Mouse (Mus musculus): Measurements from ENCODE around the gene Sult1b1. TPM values are rescaled to one million over a fixed set of nuclear protein-coding genes. Genes with fewer than 3 reads are reported as not detected.

Sult1b1 gene
- 3.7 and 3.9 TPM in 2 replicates for polyA plus RNA-seq (2015; fragmentation: Nextera tagmentation; extraction: Ambion mirVana)

DNA sequence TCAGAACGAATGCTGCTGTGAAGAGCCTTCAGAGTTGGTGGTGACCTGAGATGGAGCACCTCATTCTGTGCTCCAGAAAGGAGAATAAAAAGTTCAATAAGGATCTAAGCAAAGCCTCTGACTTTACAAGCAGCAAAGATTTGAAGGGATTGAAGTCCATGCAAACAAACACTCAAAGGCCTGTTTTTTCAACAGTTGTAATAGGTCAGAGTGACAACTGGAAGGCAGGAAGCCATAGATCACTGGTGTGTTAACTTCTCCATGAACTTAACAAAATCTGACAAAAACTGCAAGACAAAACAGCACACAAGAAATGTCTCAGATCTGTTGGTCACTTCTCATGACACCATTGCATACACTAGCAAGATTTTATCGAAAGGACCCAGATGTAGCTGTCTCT, at the start of gene Sult1b1:
TSS of gene Sult1b1 (minus strand) at position 85 of the 400 bp plus-strand sequence.
- DNase-seq (no peak), ATAC-seq (peak; percentile 64; the same call in 1 of the 2 replicates)
- H3K9ac ChIP-seq (replicated peaks), result no peak within 1 kb of the TSS
- no peak within 1 kb of the TSS for H3K4me2 ChIP-seq (ENCODE audit: low read depth, low read length)
- 76% methylated on average over 2 of the region's 2 CpGs for WGBS (ENCODE audit: insufficient replicate concordance)
- no peaks in the 10 kb centered on the region for H3K36me3 ChIP-seq (replicated peaks; ENCODE audit: insufficient read depth, low read length)
- no peaks in the 10 kb centered on the region for H3K9me3 ChIP-seq (ENCODE audit: low read length)
- H3K27me3 ChIP-seq (ENCODE audit: insufficient read depth, low read length), result no peaks in the 10 kb centered on the region
- H3K27ac ChIP-seq (ENCODE audit: low read depth), result peak within 1 kb of the TSS; percentile 85
- no peak for TF ChIP-seq EP300 (IDR thresholded peaks at IDR 0.05; ENCODE audit: low read depth)
- no peak for TF ChIP-seq CTCF (IDR thresholded peaks at IDR 0.05; ENCODE audit: low read depth)
- H3K4me1 ChIP-seq (ENCODE audit: insufficient read depth), result no peaks in the 10 kb centered on the region
- no peak within 1 kb of the TSS for H3K4me3 ChIP-seq (ENCODE audit: low read depth, low read length)

DNA sequence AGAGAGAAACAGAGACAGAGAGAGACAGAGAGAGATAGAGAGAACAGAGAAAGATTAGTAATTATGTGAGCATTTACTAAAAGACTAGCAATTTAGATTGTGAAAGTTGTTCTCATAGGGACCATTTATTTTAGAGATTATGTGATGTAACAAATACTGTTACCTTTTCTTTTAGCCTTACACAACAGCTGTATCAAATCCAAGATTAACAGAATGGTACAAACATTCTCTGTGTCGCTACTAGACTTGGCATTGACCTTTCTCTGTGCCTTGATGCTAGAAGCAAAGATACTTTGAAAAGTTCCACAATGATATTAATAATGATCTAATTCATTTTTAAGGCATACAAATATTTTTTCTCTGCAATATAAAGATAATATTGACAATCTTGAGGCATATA, 42.4 kb upstream of the Sult1b1 start:
- WGBS (ENCODE audit: insufficient replicate concordance), result 65% methylated on average over 1 of the region's 1 CpGs
- no peak for TF ChIP-seq CTCF (IDR thresholded peaks at IDR 0.05; ENCODE audit: low read depth)
- no peak for TF ChIP-seq EP300 (IDR thresholded peaks at IDR 0.05; ENCODE audit: low read depth)
- Histone ChIP-seq H3K36me3 (replicated peaks; ENCODE audit: insufficient read depth, low read length) (no peaks in the 10 kb centered on the region), H3K9ac (replicated peaks) (no peak overlapping the region), H3K4me3 (ENCODE audit: low read depth, low read length) (no peak overlapping the region), H3K27ac (ENCODE audit: low read depth) (no peak overlapping the region), H3K9me3 (ENCODE audit: low read length) (no peaks in the 10 kb centered on the region), H3K4me2 (ENCODE audit: low read depth, low read length) (no peak overlapping the region), H3K4me1 (ENCODE audit: insufficient read depth) (no peaks in the 10 kb centered on the region), H3K27me3 (ENCODE audit: insufficient read depth, low read length) (no peaks in the 10 kb centered on the region)
- ATAC-seq (no peak), DNase-seq (no peak)

DNA sequence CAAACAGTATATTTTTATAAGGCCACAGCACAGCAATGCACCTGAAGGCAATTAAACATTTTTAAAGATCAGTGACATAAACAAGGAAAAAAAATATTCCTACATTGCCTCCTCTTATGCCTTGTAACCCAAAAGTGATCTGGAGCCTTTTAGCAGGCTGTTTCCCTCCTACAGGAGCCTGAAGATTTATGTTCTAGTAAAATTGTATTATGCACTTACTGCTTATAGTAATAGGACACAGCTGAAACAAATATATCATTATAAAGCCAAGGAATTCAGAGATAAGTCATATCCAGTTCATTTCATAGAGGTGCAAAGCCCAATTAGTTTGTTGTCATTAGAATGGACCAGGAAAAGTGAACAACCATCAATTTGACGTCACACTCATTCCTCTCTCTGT, 36.2 kb upstream of the Sult1b1 start:
- Histone ChIP-seq H3K4me3 (ENCODE audit: low read depth, low read length) (no peak overlapping the region), H3K9ac (replicated peaks) (no peak overlapping the region), H3K4me2 (ENCODE audit: low read depth, low read length) (no peak overlapping the region), H3K9me3 (ENCODE audit: low read length) (no peaks in the 10 kb centered on the region), H3K27ac (ENCODE audit: low read depth) (no peak overlapping the region), H3K4me1 (ENCODE audit: insufficient read depth) (no peaks in the 10 kb centered on the region), H3K36me3 (replicated peaks; ENCODE audit: insufficient read depth, low read length) (no peaks in the 10 kb centered on the region), H3K27me3 (ENCODE audit: insufficient read depth, low read length) (no peaks in the 10 kb centered on the region)
- ATAC-seq, result no peak
- 60% methylated on average over 1 of the region's 1 CpGs for WGBS (ENCODE audit: insufficient replicate concordance)
- no peak for DNase-seq
- no peak for TF ChIP-seq CTCF (IDR thresholded peaks at IDR 0.05; ENCODE audit: low read depth)
- no peak for TF ChIP-seq EP300 (IDR thresholded peaks at IDR 0.05; ENCODE audit: low read depth)

DNA sequence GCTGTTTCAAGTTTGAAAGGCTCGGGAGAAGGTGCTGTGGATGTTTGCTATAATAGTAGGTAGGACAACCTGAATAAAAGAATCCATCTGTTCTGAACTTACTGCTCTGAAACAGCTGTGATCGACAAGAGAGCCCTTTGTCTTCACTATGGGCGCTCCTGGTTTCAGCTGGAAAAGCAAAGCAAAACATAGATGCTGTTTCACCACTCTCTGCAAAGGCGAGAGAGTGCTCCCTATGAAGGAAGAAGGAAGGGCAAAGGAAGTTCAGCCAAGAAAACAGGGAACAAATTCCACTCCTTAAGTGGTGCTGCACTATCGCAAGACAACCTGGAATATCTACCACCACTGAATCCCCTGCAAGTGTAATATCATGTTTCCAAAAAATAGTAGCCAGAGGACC, 35.5 kb upstream of the Sult1b1 start:
- ATAC-seq (no peak), DNase-seq (no peak)
- Histone ChIP-seq H3K27ac (ENCODE audit: low read depth) (no peak overlapping the region), H3K9me3 (ENCODE audit: low read length) (no peaks in the 10 kb centered on the region), H3K4me1 (ENCODE audit: insufficient read depth) (no peaks in the 10 kb centered on the region), H3K36me3 (replicated peaks; ENCODE audit: insufficient read depth, low read length) (no peaks in the 10 kb centered on the region), H3K9ac (replicated peaks) (no peak overlapping the region), H3K4me3 (ENCODE audit: low read depth, low read length) (no peak overlapping the region), H3K27me3 (ENCODE audit: insufficient read depth, low read length) (no peaks in the 10 kb centered on the region), H3K4me2 (ENCODE audit: low read depth, low read length) (no peak overlapping the region)
- no peak for TF ChIP-seq CTCF (IDR thresholded peaks at IDR 0.05; ENCODE audit: low read depth)
- no peak for TF ChIP-seq EP300 (IDR thresholded peaks at IDR 0.05; ENCODE audit: low read depth)
- WGBS (ENCODE audit: insufficient replicate concordance), result 69% methylated on average over 5 of the region's 5 CpGs

DNA sequence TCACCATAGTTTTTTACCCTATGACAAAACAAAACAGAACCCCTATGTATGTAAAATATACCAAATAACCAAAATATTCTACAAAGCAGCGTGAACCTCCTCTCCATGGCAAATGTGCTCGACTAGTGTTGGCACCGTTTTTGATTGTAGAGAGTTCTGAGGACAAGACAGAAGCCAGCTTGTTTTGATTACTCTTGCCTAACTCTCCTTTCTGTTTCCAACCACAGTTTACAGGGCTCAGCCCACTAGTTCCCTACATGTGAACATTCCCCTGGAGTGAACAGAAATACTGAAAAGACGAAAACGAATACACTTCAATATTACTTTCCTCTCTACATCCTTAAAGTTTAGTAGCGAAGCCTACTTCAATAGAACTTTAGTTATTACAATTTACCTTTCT, 34.8 kb upstream of the Sult1b1 start:
- DNase-seq, result no peak
- no peak for ATAC-seq

DNA sequence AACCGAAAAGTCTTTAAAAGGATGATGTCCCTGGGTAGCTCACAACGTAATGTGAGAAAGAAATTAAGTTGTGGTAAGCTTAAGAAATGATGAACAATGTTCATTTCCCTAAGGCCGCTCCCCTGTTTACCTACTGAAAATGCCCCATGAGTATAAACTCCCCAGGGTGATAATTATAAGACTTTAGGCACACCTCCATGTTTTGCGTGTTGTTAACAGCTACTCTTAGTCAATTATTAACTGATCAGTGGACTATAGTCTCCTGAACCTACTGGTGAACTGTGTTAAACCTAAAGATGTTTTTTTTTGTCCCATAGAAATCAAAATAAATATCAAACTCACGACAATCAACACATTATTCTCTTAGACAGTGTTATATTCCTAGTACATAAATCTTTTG, 30.9 kb upstream of the Sult1b1 start, which contains the start of gene Sult1d1:
TSS of gene Sult1d1 (minus strand) at position 183 of the 400 bp plus-strand sequence.
- no peak for DNase-seq
- H3K36me3 ChIP-seq (replicated peaks; ENCODE audit: insufficient read depth, low read length), result no peaks in the 10 kb centered on the region
- no peaks in the 10 kb centered on the region for H3K27me3 ChIP-seq (ENCODE audit: insufficient read depth, low read length)
- WGBS (ENCODE audit: insufficient replicate concordance), result 58% methylated on average over 5 of the region's 5 CpGs
- H3K4me3 ChIP-seq (ENCODE audit: low read depth, low read length), result peak within 1 kb of the TSS; percentile 36
- ATAC-seq, result peak; percentile 83
- H3K9ac ChIP-seq (replicated peaks), result no peak within 1 kb of the TSS; the same call in 1 of the 2 replicates
- H3K27ac ChIP-seq (ENCODE audit: low read depth), result peak within 1 kb of the TSS; percentile 57; the same call in 1 of the 2 replicates
- no peaks in the 10 kb centered on the region for H3K4me1 ChIP-seq (ENCODE audit: insufficient read depth)
- no peaks in the 10 kb centered on the region for H3K9me3 ChIP-seq (ENCODE audit: low read length)
- no peak for TF ChIP-seq CTCF (IDR thresholded peaks at IDR 0.05; ENCODE audit: low read depth)
- TF ChIP-seq EP300 (IDR thresholded peaks at IDR 0.05; ENCODE audit: low read depth), result no peak
- H3K4me2 ChIP-seq (ENCODE audit: low read depth, low read length), result peak within 1 kb of the TSS; percentile 52

More for the DNA sequence above, 34.8 kb upstream of the Sult1b1 start:
- TF ChIP-seq CTCF (IDR thresholded peaks at IDR 0.05; ENCODE audit: low read depth) (no peak), EP300 (IDR thresholded peaks at IDR 0.05; ENCODE audit: low read depth) (no peak)
- Histone ChIP-seq H3K4me1 (ENCODE audit: insufficient read depth) (no peaks in the 10 kb centered on the region), H3K9ac (replicated peaks) (no peak overlapping the region), H3K27me3 (ENCODE audit: insufficient read depth, low read length) (no peaks in the 10 kb centered on the region), H3K4me3 (ENCODE audit: low read depth, low read length) (no peak overlapping the region), H3K4me2 (ENCODE audit: low read depth, low read length) (no peak overlapping the region), H3K27ac (ENCODE audit: low read depth) (0 out of 2 replicates have a peak overlapping the region, but pooled peaks have one; percentile 25), H3K9me3 (ENCODE audit: low read length) (no peaks in the 10 kb centered on the region), H3K36me3 (replicated peaks; ENCODE audit: insufficient read depth, low read length) (no peaks in the 10 kb centered on the region)
- 73% methylated on average over 6 of the region's 6 CpGs for WGBS (ENCODE audit: insufficient replicate concordance)
